In genomic region chr12:40446450-40447381, GRCm38 (mm10) we compare ENCODE assay signal across 8 mouse cellular contexts. TPM values are rescaled to one million over a fixed set of nuclear protein-coding genes. Genes with fewer than 3 reads are reported as not detected.
DNase-seq lines count a peak whose midpoint lies in the region; ATAC-seq and TF ChIP-seq lines count a peak whose summit lies in the region.

No protein-coding gene starts in this region.

- peak overlapping the region; percentile 87 for H3K27ac ChIP-seq in cerebellum, adult 2 months (ENCODE audit: insufficient read depth, low read length)
- peak overlapping the region; percentile 96 for H3K27ac ChIP-seq in hindbrain, embryonic 12.5 days

- H3K4me1 ChIP-seq in cerebellum, adult 2 months (ENCODE audit: control insufficient read depth, insufficient read depth, low read length) = peaks cover 4% of the 10 kb centered on the region; the same call in 1 of the 2 replicates
- peaks cover 23% of the 10 kb centered on the region for H3K4me1 ChIP-seq in hindbrain, embryonic 12.5 days

- H3K36me3 ChIP-seq in hindbrain, embryonic 12.5 days = no peaks in the 10 kb centered on the region

- intact Hi-C loops in left cerebral cortex, postnatal 14 days (cut with DNase I) = loop anchor here (2.0 to 10.0 kb wide), 5 partner anchors 56 to 348 kb away; no protein-coding TSS in a partner anchor

- H3K27me3 ChIP-seq in cerebellum, adult 2 months (ENCODE audit: control insufficient read depth, insufficient read depth, low read length) = no peaks in the 10 kb centered on the region
- no peaks in the 10 kb centered on the region for H3K27me3 ChIP-seq in hindbrain, embryonic 12.5 days

- peak overlapping the region; percentile 84 for H3K9ac ChIP-seq in hindbrain, embryonic 12.5 days

- no peak for TF ChIP-seq CTCF in cerebellum, adult 2 months (IDR thresholded peaks at IDR 0.05; ENCODE audit: borderline replicate concordance, insufficient read depth, low read depth, low read length)

- DNase-seq in layer of hippocampus, adult 11-12 months (ENCODE audit: low spot score) = peak; percentile 57
- no peak for DNase-seq in layer of hippocampus, adult 8-10 months (ENCODE audit: low spot score in 2 of 2)
- peak; percentile 78 to 83 for DNase-seq in cerebellum, adult 2 months
- DNase-seq in left cerebral cortex, postnatal 14 days (ENCODE audit: low spot score in 2 of 2) = peak; percentile 33 to 38
- DNase-seq in skeletal muscle tissue, adult 2 months (ENCODE audit: low read depth, low spot score) = peak; percentile 15

- ATAC-seq in frontal cortex, adult (ENCODE audit: low TSS enrichment) = peak; percentile 20
- ATAC-seq in hindbrain, embryonic 12.5 days (ENCODE audit: low FRiP score) = peak; percentile 55
- peak; percentile 28 for ATAC-seq in megakaryocyte, adult 5-6 weeks (ENCODE audit: poor library complexity, severe bottlenecking)

- H3K4me2 ChIP-seq in hindbrain, embryonic 12.5 days (replicated peaks) = peak overlapping the region; percentile 73

- no peaks in the 10 kb centered on the region for H3K9me3 ChIP-seq in hindbrain, embryonic 12.5 days (replicated peaks)

- WGBS in cerebellum, adult 2 months = under 1% methylated on average over 44 of the region's 44 CpGs
- 0% methylated on average over 44 of the region's 44 CpGs for WGBS in hindbrain, embryonic 12.5 days

- peak overlapping the region; percentile 83 for H3K4me3 ChIP-seq in cerebellum, adult 2 months (replicated peaks; ENCODE audit: insufficient read depth, low read depth, low read length)
- peak overlapping the region; percentile 81 for H3K4me3 ChIP-seq in hindbrain, embryonic 12.5 days

- peak; percentile 26; the same call in 1 of the 2 replicates for TF ChIP-seq POLR2A in cerebellum, adult 2 months (IDR thresholded peaks at IDR 0.05; ENCODE audit: borderline replicate concordance, insufficient read depth, low read length)

RNA-seq across cellular contexts. Expression of gene Dock4, which starts 1.0 kb away (rescaled TPM):
- total RNA-seq in layer of hippocampus, adult 8-10 months (2022) = 100 to 1,000 TPM; 196 to 242 (median 222) TPM
- 35.6 and 41.5 TPM in 2 replicates for polyA plus RNA-seq in cerebellum, adult 2 months (2012; rRNA removed)
- polyA plus RNA-seq in hindbrain, embryonic 12.5 days (2016; fragmentation: Nextera tagmentation; extraction: Ambion mirVana) = 42.5 and 45.0 TPM in 2 replicates
- total RNA-seq in left cerebral cortex, postnatal 14 days (2021) = 10 to 100 TPM; 86.1 to 86.3 TPM
- 11.4 and 12.2 TPM in 2 replicates for total RNA-seq in megakaryocyte, adult 5-6 weeks (2015)
- 5.3 and 8.8 TPM in 2 replicates for total RNA-seq in megakaryocyte, adult 5-6 weeks (2017)

RNA-seq across cellular contexts. Expression of gene Zfp277, which starts 1.0 kb away (rescaled TPM):
- 10 to 100 TPM; 26.3 to 28.7 (median 26.9) TPM for total RNA-seq in layer of hippocampus, adult 8-10 months (2022)
- 14.3 and 15.8 TPM in 2 replicates for polyA plus RNA-seq in cerebellum, adult 2 months (2012; rRNA removed)
- 32.3 and 33.8 TPM in 2 replicates for polyA plus RNA-seq in hindbrain, embryonic 12.5 days (2016; fragmentation: Nextera tagmentation; extraction: Ambion mirVana)
- total RNA-seq in left cerebral cortex, postnatal 14 days (2021) = 10 to 100 TPM; 19.9 to 20.9 TPM
- 38.3 and 44.2 TPM in 2 replicates for total RNA-seq in megakaryocyte, adult 5-6 weeks (2015)
- total RNA-seq in megakaryocyte, adult 5-6 weeks (2017) = 43.9 and 44.6 TPM in 2 replicates

Comparison
In these comparisons a context has a peak if more than half of its experiments do, and no peak if none do; other contexts are left out.
1. DNase-seq: peak in layer of hippocampus, adult 11-12 months (single experiment), cerebellum, adult 2 months (2 of 2), left cerebral cortex, postnatal 14 days (2 of 2) and skeletal muscle tissue, adult 2 months (single experiment); none in layer of hippocampus, adult 8-10 months (0 of 2).
2. RNA of gene Dock4, which starts 1.0 kb away (total RNA-seq): 196 to 242 TPM in layer of hippocampus, adult 8-10 months and 86.1 to 86.3 TPM in left cerebral cortex, postnatal 14 days; 5.3 to 12.2 TPM in megakaryocyte, adult 5-6 weeks; every median in the first group is over 4 times any median in the second.
3. Peak in every context shown above with its lines, with median percentiles within 50 percentile points of each other: ATAC-seq.